Mouse (Mus musculus) layer of hippocampus, postnatal 36 days (tissue): ENCODE measurements at regions not wholly inside any gene's neighbourhood (a gene's known extent, or its start where the extent isn't known, plus 50 kb on each side); places are given as distances from the start of the nearest gene placed in this dataset.
A peak's percentile ranks its signal among the peaks of the same experiment; 100 is the strongest.

Source experiments
- DNase-seq, 2 experiments: peaks; one replicate each; pipeline ENCODE4 v3.0.0; 2022

GRCm38 (mm10) chr10:105704472-105705235 lies 130.4 kb upstream of the Tmtc2 start:
- no peak for DNase-seq

DNA sequence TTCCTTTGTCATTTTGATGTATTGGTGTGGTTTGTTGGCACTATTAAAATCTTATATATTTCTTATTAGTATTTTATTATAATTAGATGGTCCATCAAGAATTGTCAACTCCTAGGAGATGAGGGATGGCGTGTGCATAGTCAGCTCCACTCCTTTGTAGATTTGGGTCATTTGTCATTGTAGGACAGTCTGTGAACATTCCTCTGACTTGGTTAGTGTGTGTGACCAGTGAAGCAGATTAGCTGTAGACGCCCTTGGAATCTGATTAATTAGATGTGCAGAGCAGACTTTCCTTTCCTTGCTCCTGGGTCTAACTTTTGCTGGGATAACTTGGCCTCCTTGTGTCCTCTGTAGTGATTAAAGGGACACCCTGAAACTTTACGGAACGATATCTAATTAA lies 118.9 kb upstream of the Tmtc2 start:
- no peak for DNase-seq

GRCm38 (mm10) chr10:105689388-105689787 lies 115.1 kb upstream of the Tmtc2 start:
- DNase-seq: peak; percentile 29 to 54

- no peak for DNase-seq
These were observed 114.6 kb upstream of the Tmtc2 start for GRCm38 (mm10) chr10:105688879-105689278.

DNA sequence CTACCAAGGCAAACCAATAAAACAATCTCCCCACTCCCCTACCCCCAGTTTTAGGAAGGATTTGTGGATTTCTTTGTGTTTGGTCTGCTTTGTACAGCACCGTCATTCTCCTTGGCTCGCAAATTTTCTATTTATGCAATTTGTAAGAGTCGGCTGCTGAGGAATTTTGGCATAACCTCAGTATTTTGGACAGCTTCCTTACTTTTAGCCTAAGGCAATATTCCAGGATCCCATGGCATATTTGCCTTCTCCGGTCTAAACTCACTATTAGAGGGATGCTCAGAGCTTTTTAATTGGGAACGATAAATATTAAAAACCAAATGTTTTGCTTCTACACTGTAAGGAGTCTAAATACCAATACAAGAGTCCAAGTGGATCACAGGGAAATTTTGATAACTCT lies 112.6 kb upstream of the Tmtc2 start:
- DNase-seq: no peak

- DNase-seq: no peak
These were observed 105.3 kb upstream of the Tmtc2 start for GRCm38 (mm10) chr10:105679598-105679997.

DNA sequence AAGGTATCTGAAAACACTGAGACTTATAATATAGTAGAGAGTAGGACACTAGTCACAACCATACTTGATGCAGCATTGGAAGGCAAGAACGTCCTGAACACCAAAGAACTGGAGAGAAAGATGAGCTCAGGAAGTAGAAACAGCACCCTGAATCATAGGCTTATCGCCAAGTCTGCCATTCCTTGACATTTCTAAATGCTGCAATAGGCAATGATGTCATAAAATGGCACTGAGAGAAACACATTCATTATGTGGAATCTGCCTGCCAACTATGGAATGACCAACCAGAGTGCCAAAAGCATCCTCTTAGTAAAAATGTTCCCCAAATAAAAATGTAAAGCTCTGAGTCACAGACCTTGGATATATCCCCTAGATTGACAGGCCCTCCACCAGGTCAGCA lies 92.7 kb upstream of the Tmtc2 start:
- no peak for DNase-seq

- no peak for DNase-seq
These were observed 86.5 kb upstream of the Tmtc2 start for GRCm38 (mm10) chr10:105660761-105661160.

DNA sequence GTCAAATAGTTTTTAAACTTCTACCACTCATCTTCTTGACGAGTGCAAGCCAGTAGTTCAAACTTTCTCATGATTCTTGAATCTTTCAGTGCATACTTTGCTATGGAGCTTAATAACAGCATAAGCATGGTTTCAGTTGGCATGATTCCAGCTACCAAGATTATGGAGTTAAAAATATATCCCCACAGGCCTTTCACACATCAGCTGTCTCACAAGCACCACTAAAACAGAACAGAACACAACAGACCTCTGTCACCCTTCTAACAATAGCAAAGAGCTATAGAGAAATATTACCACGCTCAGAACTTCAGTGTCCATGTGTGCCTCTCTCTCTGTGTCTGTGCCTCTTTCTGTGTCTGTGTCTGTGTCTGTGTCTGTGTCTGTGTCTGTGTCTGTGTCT lies 82.5 kb upstream of the Tmtc2 start:
- no peak for DNase-seq

GRCm38 (mm10) chr10:105652475-105652874 lies 78.2 kb upstream of the Tmtc2 start:
- DNase-seq: no peak

- DNase-seq: peak; percentile 18 to 20
These were observed 64.8 kb upstream of the Tmtc2 start for GRCm38 (mm10) chr10:105639011-105639451.

DNA sequence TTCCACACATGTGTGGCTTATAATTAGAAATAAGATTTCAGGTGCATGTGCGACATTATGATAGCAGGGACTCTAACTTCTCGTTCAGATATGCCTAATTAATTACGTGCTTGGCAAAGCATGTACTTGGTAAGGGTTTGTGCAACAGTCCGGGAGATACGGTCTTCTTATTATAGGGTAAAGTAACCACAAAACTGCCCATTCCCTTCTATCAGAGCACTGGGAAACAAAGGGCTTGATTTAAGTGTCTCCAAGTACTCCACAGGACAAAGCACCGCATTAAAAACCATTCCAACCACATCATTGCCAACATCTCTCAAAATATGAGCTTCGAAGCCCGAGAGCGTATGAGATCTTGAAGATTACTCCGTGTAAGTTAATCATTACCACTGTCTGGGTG lies 64.2 kb upstream of the Tmtc2 start:
- DNase-seq: no peak

GRCm38 (mm10) chr10:105626842-105627241 lies 52.6 kb upstream of the Tmtc2 start:
- DNase-seq: no peak

DNA sequence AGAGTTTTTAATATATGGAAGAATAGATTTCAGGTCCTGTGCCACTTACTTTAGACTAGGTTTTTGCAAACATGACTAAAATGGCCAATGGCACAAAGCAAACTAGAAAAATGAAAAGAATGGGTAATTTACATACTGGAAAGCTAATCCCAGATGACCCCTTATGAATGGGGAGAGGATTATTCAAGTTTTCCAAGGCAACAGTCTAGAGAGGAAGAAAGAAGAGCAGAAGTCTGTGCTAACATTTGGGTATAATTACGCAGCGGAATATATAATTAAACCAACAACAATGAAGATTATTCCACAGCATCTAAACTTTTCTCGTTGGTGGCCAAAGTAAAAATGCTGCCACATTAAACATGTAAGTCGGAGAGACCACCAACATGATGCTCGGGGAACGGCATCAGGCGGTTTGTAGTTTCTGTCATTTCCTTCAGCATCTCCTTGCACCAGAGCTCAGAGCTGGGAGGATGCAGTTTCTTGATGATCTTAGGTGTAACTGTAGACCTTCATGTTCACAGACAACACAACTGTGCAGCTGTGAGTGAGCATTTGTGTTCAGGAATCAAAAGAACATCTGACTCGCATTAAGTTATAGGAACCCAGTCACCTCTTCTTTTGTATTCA lies 51.2 kb upstream of the Tmtc2 start:
- DNase-seq: no peak
